16 mouse cellular contexts compared by ENCODE assay signal in genomic region chr16:6065481-6065880, GRCm38 (mm10).
"Had no signal": no experiment of that assay in that cellular context is flagged by ENCODE, and none has a peak within 500 bp of the region (broad histone marks: within the 10 kb centered on the region; RNA-seq: fewer than 3 reads in every experiment).

No protein-coding gene starts in this region.

- DNase-seq: kidney, adult 8-10 months; kidney, postnatal 36 days; layer of hippocampus, adult 9-11 months; layer of hippocampus, postnatal 36 days; liver; lung, adult 18-20 months; right cerebral cortex, postnatal 14 days; thymus, adult 2 months; thymus, postnatal 25 days had no signal

- H3K4me2 ChIP-seq: limb, embryonic 12.5 days; midbrain, embryonic 11.5 days; neural tube, embryonic 13.5 days; stomach, embryonic 15.5 days had no signal

- H3K27me3 ChIP-seq: limb, embryonic 12.5 days; neural tube, embryonic 13.5 days; stomach, embryonic 15.5 days had no signal

- H3K4me1 ChIP-seq: limb, embryonic 12.5 days; neural tube, embryonic 13.5 days; stomach, embryonic 15.5 days had no signal

- H3K9ac ChIP-seq: limb, embryonic 12.5 days; liver, embryonic 14.5 days; neural tube, embryonic 13.5 days; stomach, embryonic 15.5 days had no signal

- H3K27ac ChIP-seq: kidney, postnatal 0 days; limb, embryonic 12.5 days; liver, embryonic 14.5 days; neural tube, embryonic 13.5 days; stomach, embryonic 15.5 days had no signal

- H3K36me3 ChIP-seq: limb, embryonic 12.5 days; neural tube, embryonic 13.5 days; stomach, embryonic 15.5 days had no signal

- H3K4me3 ChIP-seq: limb, embryonic 12.5 days; neural tube, embryonic 13.5 days; stomach, embryonic 15.5 days had no signal

- H3K9me3 ChIP-seq: limb, embryonic 12.5 days; neural tube, embryonic 13.5 days; stomach, embryonic 15.5 days had no signal

- ATAC-seq: midbrain, embryonic 16.5 days had no signal
